Mouse (Mus musculus) hindbrain, postnatal 0 days (tissue): ENCODE results near the gene Pbx4. TPM values are rescaled to one million over a fixed set of nuclear protein-coding genes. Genes with fewer than 3 reads are reported as not detected.

Experiments
- ATAC-seq: fragments of 200-750 bp; cut with Nextera tagmentation; 2 replicates; pipeline ENCODE4 v1.8.0; 2017; ENCODE audit warnings: mild to moderate bottlenecking, moderate TSS enrichment, moderate library complexity
- DNase-seq: peaks from one replicate; pipeline ENCODE4 v3.0.0-alpha.2; 2015; ENCODE audit warnings: low spot score
- H3K27ac ChIP-seq: fragments of 300-500 bp; sonication (generic); 2 replicates; pipeline ENCODE4 v1.5.1; 2014; ENCODE audit warnings: mild to moderate bottlenecking
- H3K27me3 ChIP-seq: fragments of 300-500 bp; sonication (generic); 2 replicates; pipeline ENCODE4 v1.6.1; 2014; ENCODE audit warnings: low read length, mixed read lengths; ENCODE audit not compliant: insufficient read depth
- H3K36me3 ChIP-seq: fragments of 300-500 bp; sonication (generic); 2 replicates; pipeline ENCODE4 v1.6.1; 2014; ENCODE audit warnings: low read length, mixed read lengths; ENCODE audit not compliant: insufficient read depth
- H3K4me1 ChIP-seq: fragments of 300-500 bp; sonication (generic); 2 replicates; pipeline ENCODE4 v1.6.1; 2014; ENCODE audit warnings: antibody characterized with exemption, low read length, mixed read lengths; ENCODE audit not compliant: insufficient read depth
- H3K4me2 ChIP-seq: fragments of 300-500 bp; sonication (generic); 2 replicates; pipeline ENCODE4 v1.6.1; 2014; ENCODE audit warnings: low read depth, mild to moderate bottlenecking, low read length, moderate library complexity, mixed read lengths
- H3K4me3 ChIP-seq: fragments of 300-500 bp; sonication (generic); 2 replicates; pipeline ENCODE4 v1.5.1; 2014; ENCODE audit warnings: low read length
- H3K9ac ChIP-seq: fragments of 300-500 bp; sonication (generic); replicated peaks from 2 replicates; pipeline ENCODE4 v1.6.1; 2014; ENCODE audit warnings: mild to moderate bottlenecking, low read length, moderate library complexity, mixed read lengths
- H3K9me3 ChIP-seq: fragments of 300-500 bp; sonication (generic); 2 replicates; pipeline ENCODE4 v1.6.1; 2016; ENCODE audit warnings: low read length, mixed read lengths
- CTCF ChIP-seq: IDR thresholded peaks from 2 replicates; pipeline ENCODE4 v1.5.1; 2016; ENCODE audit warnings: antibody characterized with exemption, control low read depth, low read depth
- WGBS: fragments of 180-500 bp; shearing (Covaris S2); extraction: QIAGEN DNeasy Blood & Tissue Kit; methylation state at CpG from one replicate; pipeline ENCODE4 v1.1.7; 2014; 5-methylcytosine and 5-hydroxymethylcytosine counted together
- polyA plus RNA-seq: library from polyadenylated mRNA; unstranded; fragments of >200 nt; fragmentation: Nextera tagmentation; extraction: Ambion mirVana; gene quantifications from 2 replicates; pipeline ENCODE4 v1.2.1, GENCODE M21; 2015
- total RNA-seq: library from RNA; depleted of rRNA; stranded (reverse); fragments of >200 nt; gene quantifications from 2 replicates; pipeline ENCODE4 v1.2.3, GENCODE M21; 2014

Gene Pbx4
- total and polyA plus RNA-seq, 2 experiments from 2014 or later, result 81.9 to 86.4 TPM

DNA sequence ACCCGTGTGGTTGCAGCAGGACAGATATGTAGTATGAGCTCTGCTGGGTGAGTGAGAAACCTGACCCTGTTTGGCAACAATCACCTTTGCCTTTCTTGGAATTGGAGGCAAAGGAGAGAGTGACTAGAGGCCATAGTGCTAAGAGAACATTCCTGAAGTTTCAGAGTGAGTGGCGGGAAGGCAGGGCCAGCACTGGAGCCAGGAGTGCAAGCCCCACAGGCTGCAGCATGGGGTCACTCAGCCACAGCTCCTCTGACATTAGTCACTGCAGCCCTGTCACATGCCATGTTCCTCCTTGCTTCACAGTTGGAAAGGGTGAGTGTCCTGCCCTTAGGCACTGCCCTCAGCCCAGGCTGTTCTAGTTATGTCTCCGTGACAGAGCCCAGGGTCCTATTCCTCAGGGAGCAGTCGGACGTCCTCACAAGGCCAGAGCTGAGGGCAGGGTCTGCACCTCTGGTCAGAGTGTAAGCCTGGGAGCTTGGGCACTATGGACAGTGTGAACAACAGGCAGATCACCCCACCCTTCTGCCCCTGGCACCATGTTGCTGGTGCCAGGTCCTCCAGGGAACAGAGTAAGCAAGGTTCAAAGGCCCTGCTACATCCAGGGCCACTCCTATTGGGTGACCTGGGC lies 35.5 kb downstream of the Pbx4 start:
- 89% methylated on average over 5 of the region's 5 CpGs for WGBS
- ATAC-seq (no peak), DNase-seq (no peak)
- Histone ChIP-seq H3K4me2 (no peak overlapping the region), H3K9ac (no peak overlapping the region), H3K4me1 (no peaks in the 10 kb centered on the region), H3K4me3 (no peak overlapping the region), H3K9me3 (no peaks in the 10 kb centered on the region), H3K36me3 (no peaks in the 10 kb centered on the region), H3K27me3 (no peaks in the 10 kb centered on the region), H3K27ac (no peak overlapping the region)
- TF ChIP-seq CTCF, result no peak

DNA sequence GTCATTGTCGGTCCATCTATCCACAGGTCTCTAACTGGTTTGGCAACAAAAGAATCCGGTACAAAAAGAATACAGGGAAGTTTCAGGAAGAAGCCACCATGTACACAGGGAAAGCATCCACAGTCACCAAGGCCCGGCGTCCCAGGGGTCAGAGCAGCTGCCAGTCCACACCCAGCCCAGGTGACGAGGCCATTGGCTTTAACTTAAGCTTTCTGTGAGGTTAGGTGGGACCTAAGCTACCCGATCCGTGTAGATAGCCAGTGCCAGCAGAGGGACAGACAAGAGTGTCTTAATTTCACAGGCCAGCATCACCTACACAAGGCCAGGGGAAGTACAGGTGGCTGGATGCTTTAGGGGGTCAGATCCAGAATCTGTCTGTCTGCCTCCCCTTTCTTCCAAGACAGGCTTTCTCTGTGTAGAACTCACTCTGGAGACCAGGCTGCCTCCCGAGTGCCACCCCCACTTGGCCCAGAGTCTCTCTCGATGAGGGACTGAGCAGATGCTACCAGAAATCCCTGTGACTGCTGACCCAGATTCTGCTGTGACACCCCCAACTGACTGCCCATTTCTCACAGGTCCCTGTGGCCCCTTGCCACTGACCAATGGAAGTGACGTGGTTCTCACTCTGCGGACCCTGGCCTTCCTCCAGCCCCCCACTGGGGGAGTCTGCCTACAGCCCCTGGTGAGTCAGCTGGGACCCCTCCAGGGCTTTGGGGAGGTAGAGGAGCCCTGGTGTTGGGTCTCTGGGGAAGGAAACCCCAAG lies 37.9 kb downstream of the Pbx4 start:
- TF ChIP-seq CTCF, result no peak
- no peak overlapping the region for H3K4me3 ChIP-seq
- no peaks in the 10 kb centered on the region for H3K36me3 ChIP-seq
- 84% methylated on average over 11 of the region's 11 CpGs for WGBS
- no peaks in the 10 kb centered on the region for H3K4me1 ChIP-seq
- H3K9ac ChIP-seq, result no peak overlapping the region
- no peaks in the 10 kb centered on the region for H3K27me3 ChIP-seq
- no peak overlapping the region for H3K27ac ChIP-seq
- DNase-seq (no peak), ATAC-seq (no peak)
- H3K9me3 ChIP-seq, result no peaks in the 10 kb centered on the region
- H3K4me2 ChIP-seq, result no peak overlapping the region

DNA sequence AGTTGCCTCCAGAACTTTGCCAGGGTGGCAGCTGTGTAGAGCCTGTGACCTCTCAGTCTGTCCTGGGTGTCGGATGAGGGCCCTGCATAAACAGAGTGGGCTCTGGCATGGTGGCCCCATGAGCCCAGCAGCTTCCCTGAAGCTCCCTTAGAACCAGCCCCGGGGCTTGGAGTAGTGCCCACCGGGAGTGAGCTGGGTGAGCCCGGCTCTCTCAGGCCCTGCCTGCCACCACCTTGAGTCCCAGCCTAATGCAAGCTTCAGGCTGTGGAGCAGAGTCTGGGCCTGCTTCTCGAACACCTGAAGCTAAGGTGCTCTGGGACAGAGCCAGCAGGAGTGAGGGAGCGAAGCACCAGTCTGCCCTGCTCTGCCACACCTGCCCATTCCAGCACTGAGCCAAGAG lies 38.6 kb downstream of the Pbx4 start:
- no peaks in the 10 kb centered on the region for H3K4me1 ChIP-seq
- no peak for DNase-seq
- no peak overlapping the region for H3K4me2 ChIP-seq
- no peak for ATAC-seq
- no peak for TF ChIP-seq CTCF
- no peaks in the 10 kb centered on the region for H3K36me3 ChIP-seq
- H3K9ac ChIP-seq, result no peak overlapping the region
- H3K27ac ChIP-seq, result no peak overlapping the region
- no peaks in the 10 kb centered on the region for H3K27me3 ChIP-seq
- H3K4me3 ChIP-seq, result no peak overlapping the region
- H3K9me3 ChIP-seq, result no peaks in the 10 kb centered on the region
- 89% methylated on average over 6 of the region's 6 CpGs for WGBS

DNA sequence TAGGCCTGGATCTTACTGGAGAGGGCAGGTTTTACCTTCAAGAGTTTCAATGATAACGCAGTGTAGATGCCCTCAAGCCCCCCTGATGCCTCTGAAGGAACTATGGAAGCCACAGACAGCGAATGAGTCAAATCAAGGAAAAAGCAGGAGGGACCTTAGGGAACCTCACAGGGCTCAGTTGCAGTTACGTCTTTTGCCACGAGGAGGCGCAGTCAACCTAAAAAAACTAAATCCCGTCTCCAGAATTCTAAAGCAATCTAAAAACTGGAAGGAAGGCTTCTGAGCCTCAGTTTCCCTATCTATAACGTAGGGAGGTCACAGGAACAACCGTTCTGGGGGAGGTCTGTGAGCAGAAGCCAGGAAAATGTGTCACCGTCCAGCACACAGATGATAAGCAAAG lies 41.9 kb downstream of the Pbx4 start:
- TF ChIP-seq CTCF, result peak; percentile 83
- Histone ChIP-seq H3K27ac (no peak overlapping the region), H3K4me3 (no peak overlapping the region), H3K9me3 (no peaks in the 10 kb centered on the region), H3K9ac (no peak overlapping the region), H3K4me1 (no peaks in the 10 kb centered on the region), H3K4me2 (no peak overlapping the region), H3K36me3 (no peaks in the 10 kb centered on the region), H3K27me3 (no peaks in the 10 kb centered on the region)
- 13% methylated on average over 9 of the region's 9 CpGs for WGBS
- DNase-seq (peak; percentile 80), ATAC-seq (no peak)

DNA sequence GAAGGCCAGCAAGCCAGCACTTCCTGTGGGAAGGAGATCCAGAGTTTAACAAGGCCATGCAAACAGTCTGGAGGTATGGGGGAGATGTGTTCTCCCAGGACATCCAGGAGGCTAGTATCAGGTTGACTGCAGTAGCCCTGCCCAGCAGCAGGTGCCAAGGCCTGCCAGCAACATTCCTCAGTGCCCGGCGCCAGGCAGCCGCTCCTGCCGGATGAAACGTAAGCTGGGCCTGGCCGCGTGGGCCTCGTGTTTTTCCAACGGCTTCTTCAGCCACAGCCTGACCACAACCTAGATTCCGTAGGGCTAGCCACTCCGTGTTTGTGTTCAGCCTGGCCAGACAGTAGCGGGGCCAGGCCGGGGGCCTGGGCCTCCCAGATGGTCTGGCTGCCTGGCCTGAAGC lies 42.4 kb downstream of the Pbx4 start:
- DNase-seq (no peak), ATAC-seq (no peak)
- WGBS, result 80% methylated on average over 13 of the region's 13 CpGs
- H3K27me3 ChIP-seq, result no peaks in the 10 kb centered on the region
- H3K4me3 ChIP-seq, result no peak overlapping the region
- H3K4me2 ChIP-seq, result no peak overlapping the region
- TF ChIP-seq CTCF, result no peak
- no peaks in the 10 kb centered on the region for H3K36me3 ChIP-seq
- no peaks in the 10 kb centered on the region for H3K4me1 ChIP-seq
- H3K9ac ChIP-seq, result no peak overlapping the region
- no peaks in the 10 kb centered on the region for H3K9me3 ChIP-seq
- no peak overlapping the region for H3K27ac ChIP-seq

DNA sequence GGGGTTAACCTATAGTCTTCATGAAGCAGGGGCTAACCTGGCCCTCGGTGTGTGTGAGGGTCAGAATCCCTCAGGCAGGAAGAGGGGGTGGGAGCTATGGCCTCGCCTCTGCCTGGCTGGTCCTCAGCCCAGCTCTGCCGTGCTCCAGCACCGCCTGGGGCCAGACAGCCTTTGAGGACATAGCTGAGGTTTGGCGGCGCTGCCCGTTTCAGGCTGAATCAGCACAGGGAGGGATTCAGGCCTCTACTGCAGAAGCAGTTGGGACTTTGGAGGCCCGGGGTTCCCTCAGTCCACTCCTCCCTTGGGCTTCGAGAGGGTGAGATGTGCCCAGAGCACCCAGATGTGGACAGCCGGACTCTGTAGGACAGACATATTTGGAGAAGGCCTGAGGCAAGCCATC lies 43.8 kb downstream of the Pbx4 start:
- Histone ChIP-seq H3K4me3 (no peak overlapping the region), H3K27me3 (peaks cover 10% of the 10 kb centered on the region; the same call in 1 of the 2 replicates), H3K4me2 (no peak overlapping the region), H3K9ac (no peak overlapping the region), H3K4me1 (no peaks in the 10 kb centered on the region), H3K36me3 (no peaks in the 10 kb centered on the region), H3K9me3 (no peaks in the 10 kb centered on the region), H3K27ac (no peak overlapping the region)
- TF ChIP-seq CTCF, result no peak
- DNase-seq (no peak), ATAC-seq (no peak)
- 45% methylated on average over 10 of the region's 10 CpGs for WGBS

DNA sequence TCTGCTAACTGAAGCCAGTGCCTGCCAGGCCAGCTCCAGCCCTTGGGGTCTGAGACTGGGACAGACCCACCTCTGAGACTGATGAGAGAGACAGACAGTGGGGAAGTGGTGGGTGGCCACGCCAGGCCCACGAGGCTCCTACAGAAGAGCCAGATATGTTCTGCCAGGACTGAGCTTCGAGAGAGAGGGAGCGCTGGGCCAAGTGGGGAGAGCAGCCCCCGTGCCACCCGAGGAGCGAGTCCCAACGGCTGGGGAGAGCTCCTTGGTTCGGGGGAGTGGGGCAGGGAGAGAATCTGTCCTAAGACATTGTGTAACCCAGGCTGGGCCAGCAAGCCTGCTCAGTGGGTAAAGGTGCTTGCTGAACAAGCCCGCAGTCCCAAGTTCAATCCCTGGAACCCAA lies 44.7 kb downstream of the Pbx4 start:
- Histone ChIP-seq H3K27ac (no peak overlapping the region), H3K36me3 (no peaks in the 10 kb centered on the region), H3K9me3 (no peaks in the 10 kb centered on the region), H3K27me3 (peaks cover 19% of the 10 kb centered on the region), H3K9ac (no peak overlapping the region), H3K4me1 (no peaks in the 10 kb centered on the region), H3K4me2 (no peak overlapping the region), H3K4me3 (no peak overlapping the region)
- no peak for DNase-seq
- TF ChIP-seq CTCF, result no peak
- WGBS, result 79% methylated on average over 10 of the region's 10 CpGs
- ATAC-seq, result no peak
